Mouse (Mus musculus) E14TG2a.4 (cell line): Measurements from ENCODE around the gene Nub1.
"Not testable (repeated sequence)": the region's sequence is repeated elsewhere in the genome, so short reads cannot be mapped to it uniquely, and the experiment has no call there.

Experiments used
- H3K27me3 ChIP-seq: 2 replicates; pipeline ENCODE4 v1.6.1; 2014; ENCODE audit warnings: low read length, control low read depth; ENCODE audit not compliant: insufficient read depth
- H3K36me3 ChIP-seq: 2 replicates; pipeline ENCODE4 v1.6.1; 2014; ENCODE audit warnings: low read length, control low read depth; ENCODE audit not compliant: insufficient read depth
- H3K4me1 ChIP-seq: replicated peaks from 2 replicates; pipeline ENCODE4 v1.6.1; 2014; ENCODE audit warnings: low read depth, low read length, control low read depth
- H3K4me3 ChIP-seq: replicated peaks from 2 replicates; pipeline ENCODE4 v1.5.1; 2014; ENCODE audit warnings: mild to moderate bottlenecking, low read length
- H3K9me3 ChIP-seq: 2 replicates; pipeline ENCODE4 v1.6.1; 2014; ENCODE audit warnings: low read length, control low read depth
- CTCF ChIP-seq: conservative IDR thresholded peaks from 2 replicates; pipeline ENCODE4 v1.5.1; 2014; ENCODE audit warnings: low read length
- NANOG ChIP-seq: IDR thresholded peaks from 2 replicates; pipeline ENCODE4 v1.6.1; 2014; ENCODE audit warnings: borderline replicate concordance, low read length, mixed read lengths
- POU5F1 ChIP-seq: IDR thresholded peaks from 2 replicates; pipeline ENCODE4 v1.6.1; 2014; ENCODE audit warnings: low read length, borderline replicate concordance

Gene Nub1

GRCm38 (mm10) chr5:24684578-24685365 lies 560 bp upstream of the Nub1 start:
- Histone ChIP-seq H3K36me3 (peaks cover 17% of the 10 kb centered on the region), H3K4me3 (peak overlapping the region; percentile 73), H3K9me3 (no peaks in the 10 kb centered on the region), H3K27me3 (no peaks in the 10 kb centered on the region), H3K4me1 (peaks cover 18% of the 10 kb centered on the region)
- no peak for TF ChIP-seq NANOG
- no peak for TF ChIP-seq POU5F1
- TF ChIP-seq CTCF = no peak

GRCm38 (mm10) chr5:24686176-24686575 lies 844 bp downstream of the Nub1 start:
- no peaks in the 10 kb centered on the region for H3K9me3 ChIP-seq
- no peaks in the 10 kb centered on the region for H3K27me3 ChIP-seq
- peak overlapping the region; percentile 85 for H3K4me3 ChIP-seq
- peaks cover 22% of the 10 kb centered on the region for H3K4me1 ChIP-seq
- TF ChIP-seq CTCF (no peak), POU5F1 (no peak), NANOG (no peak)
- H3K36me3 ChIP-seq = peaks cover 29% of the 10 kb centered on the region

GRCm38 (mm10) chr5:24686671-24687420 lies 1.5 kb downstream of the Nub1 start:
- peak overlapping the region; percentile 85 for H3K4me3 ChIP-seq
- H3K4me1 ChIP-seq = peaks cover 22% of the 10 kb centered on the region
- not testable (repeated sequence) for H3K9me3 ChIP-seq, H3K27me3 ChIP-seq
- peaks cover 36% of the 10 kb centered on the region for H3K36me3 ChIP-seq

- no peaks in the 10 kb centered on the region for H3K9me3 ChIP-seq
- peak overlapping the region; percentile 85; the same call in 1 of the 2 replicates for H3K4me3 ChIP-seq
- peaks cover 22% of the 10 kb centered on the region for H3K4me1 ChIP-seq
- H3K27me3 ChIP-seq = no peaks in the 10 kb centered on the region
- peaks cover 45% of the 10 kb centered on the region for H3K36me3 ChIP-seq
- TF ChIP-seq NANOG (no peak), POU5F1 (no peak), CTCF (no peak)
Measured at GRCm38 (mm10) chr5:24687696-24688095, 2.4 kb downstream of the Nub1 start.

- peaks cover 100% of the 10 kb centered on the region for H3K36me3 ChIP-seq
- H3K4me3 ChIP-seq = no peak overlapping the region
- TF ChIP-seq CTCF (no peak), NANOG (no peak), POU5F1 (no peak)
- 0 out of 2 replicates have a peak, but pooled peaks cover 5% of the 10 kb centered on the region for H3K4me1 ChIP-seq
- no peaks in the 10 kb centered on the region for H3K9me3 ChIP-seq
- no peaks in the 10 kb centered on the region for H3K27me3 ChIP-seq
Measured at GRCm38 (mm10) chr5:24696704-24697103, 11.4 kb downstream of the Nub1 start.

- Histone ChIP-seq H3K36me3 (peaks cover 100% of the 10 kb centered on the region), H3K9me3 (no peaks in the 10 kb centered on the region), H3K27me3 (no peaks in the 10 kb centered on the region), H3K4me1 (peaks cover 13% of the 10 kb centered on the region), H3K4me3 (no peak overlapping the region)
- TF ChIP-seq NANOG (no peak), CTCF (no peak), POU5F1 (no peak)
Measured at GRCm38 (mm10) chr5:24701271-24701670, 15.9 kb downstream of the Nub1 start.

GRCm38 (mm10) chr5:24704615-24705014 lies 19.3 kb downstream of the Nub1 start:
- Histone ChIP-seq H3K4me1 (peaks cover 33% of the 10 kb centered on the region), H3K36me3 (peaks cover 99% of the 10 kb centered on the region), H3K4me3 (no peak overlapping the region), H3K27me3 (no peaks in the 10 kb centered on the region), H3K9me3 (no peaks in the 10 kb centered on the region)
- no peak for TF ChIP-seq POU5F1
- TF ChIP-seq NANOG = no peak
- TF ChIP-seq CTCF = no peak

- Histone ChIP-seq H3K9me3 (no peaks in the 10 kb centered on the region), H3K4me3 (no peak overlapping the region), H3K27me3 (no peaks in the 10 kb centered on the region), H3K4me1 (peaks cover 53% of the 10 kb centered on the region), H3K36me3 (peaks cover 67% of the 10 kb centered on the region)
- TF ChIP-seq NANOG (no peak), POU5F1 (no peak), CTCF (no peak)
Measured at GRCm38 (mm10) chr5:24709962-24710361, 24.6 kb downstream of the Nub1 start.

GRCm38 (mm10) chr5:24711615-24712014 lies 26.3 kb downstream of the Nub1 start:
- Histone ChIP-seq H3K36me3 (peaks cover 58% of the 10 kb centered on the region), H3K9me3 (no peaks in the 10 kb centered on the region), H3K4me1 (peaks cover 37% of the 10 kb centered on the region), H3K27me3 (no peaks in the 10 kb centered on the region), H3K4me3 (no peak overlapping the region)
- TF ChIP-seq CTCF (peak; percentile 48), NANOG (no peak), POU5F1 (no peak)
